Mouse (Mus musculus): Measurements from ENCODE around the gene Fsd2.

Fsd2 gene

GRCm38 (mm10) chr7:81541924-81542524 is 24.7 kb downstream of the Fsd2 start:
- no peak for DNase-seq (ENCODE audit: low spot score in 2 of 2)

GRCm38 (mm10) chr7:81540999-81541398 is 25.7 kb downstream of the Fsd2 start:
- no peak for DNase-seq (ENCODE audit: low spot score in 2 of 2)

- no peak for DNase-seq (ENCODE audit: low spot score in 2 of 2)
Observed at GRCm38 (mm10) chr7:81539565-81539964, 27.2 kb downstream of the Fsd2 start.

GRCm38 (mm10) chr7:81538070-81538675 is 28.6 kb downstream of the Fsd2 start:
- DNase-seq (ENCODE audit: low spot score in 2 of 2) = no peak

GRCm38 (mm10) chr7:81536478-81536877 is 30.3 kb downstream of the Fsd2 start:
- no peak for DNase-seq (ENCODE audit: low spot score in 2 of 2)

GRCm38 (mm10) chr7:81531462-81531861 is 35.3 kb downstream of the Fsd2 start:
- no peak for DNase-seq (ENCODE audit: low spot score in 2 of 2)

GRCm38 (mm10) chr7:81528918-81529317 is 37.8 kb downstream of the Fsd2 start:
- DNase-seq (ENCODE audit: low spot score in 2 of 2) = no peak

- DNase-seq (ENCODE audit: low spot score in 2 of 2) = no peak
Observed at GRCm38 (mm10) chr7:81523663-81524017, 43.1 kb downstream of the Fsd2 start.

- peak; percentile 85 to 88 for DNase-seq (ENCODE audit: low spot score in 2 of 2)
Observed at GRCm38 (mm10) chr7:81523008-81523662, 43.6 kb downstream of the Fsd2 start.

GRCm38 (mm10) chr7:81516154-81517030 is 50.4 kb downstream of the Fsd2 start:
- peak in 1 of 2 experiments; percentile 22 for DNase-seq (ENCODE audit: low spot score in 2 of 2)

GRCm38 (mm10) chr7:81514906-81515590 is 51.7 kb downstream of the Fsd2 start:
- peak; percentile 22 to 28 for DNase-seq (ENCODE audit: low spot score in 2 of 2)

GRCm38 (mm10) chr7:81501050-81501449 is 65.7 kb downstream of the Fsd2 start:
- no peak for DNase-seq (ENCODE audit: low spot score in 2 of 2)

- no peak for DNase-seq (ENCODE audit: low spot score in 2 of 2)
Observed at GRCm38 (mm10) chr7:81498181-81498580, 68.6 kb downstream of the Fsd2 start, which contains the start of gene BC048679. Gene BC048679 (minus strand): TSS chr7:81498281.

GRCm38 (mm10) chr7:81497171-81497570 is 69.6 kb downstream of the Fsd2 start:
- no peak for DNase-seq (ENCODE audit: low spot score in 2 of 2)

- peak in 1 of 2 experiments; percentile 37 for DNase-seq (ENCODE audit: low spot score in 2 of 2)
Observed at GRCm38 (mm10) chr7:81493331-81494021, 73.3 kb downstream of the Fsd2 start, which contains the start of gene Ap3b2. Gene Ap3b2 (minus strand): TSS chr7:81493925.

- DNase-seq (ENCODE audit: low spot score in 2 of 2) = no peak
Observed at GRCm38 (mm10) chr7:81492628-81493027, 74.1 kb downstream of the Fsd2 start.

- DNase-seq (ENCODE audit: low spot score in 2 of 2) = no peak
Observed at GRCm38 (mm10) chr7:81489649-81490048, 77.1 kb downstream of the Fsd2 start.

Measured in thymus, postnatal 10 days (tissue).